Mouse (Mus musculus) ES-Bruce4 (cell line): ENCODE results near the gene Ube4b.
"Not testable (repeated sequence)": the region's sequence is repeated elsewhere in the genome, so short reads cannot be mapped to it uniquely, and the experiment has no call there.

ENCODE experiments used
- CTCF ChIP-seq: IDR thresholded peaks from one replicate; pipeline ENCODE4 v1.8.1; 2011; ENCODE audit warnings: low read depth, low read length
- EP300 ChIP-seq: IDR thresholded peaks from 2 replicates; pipeline ENCODE4 v1.6.1; 2011; ENCODE audit warnings: low read depth, low read length; ENCODE audit not compliant: insufficient read depth
- POLR2A ChIP-seq: IDR thresholded peaks from one replicate; pipeline ENCODE4 v1.8.1; 2011; ENCODE audit warnings: low read length; ENCODE audit not compliant: insufficient read depth

DNA sequence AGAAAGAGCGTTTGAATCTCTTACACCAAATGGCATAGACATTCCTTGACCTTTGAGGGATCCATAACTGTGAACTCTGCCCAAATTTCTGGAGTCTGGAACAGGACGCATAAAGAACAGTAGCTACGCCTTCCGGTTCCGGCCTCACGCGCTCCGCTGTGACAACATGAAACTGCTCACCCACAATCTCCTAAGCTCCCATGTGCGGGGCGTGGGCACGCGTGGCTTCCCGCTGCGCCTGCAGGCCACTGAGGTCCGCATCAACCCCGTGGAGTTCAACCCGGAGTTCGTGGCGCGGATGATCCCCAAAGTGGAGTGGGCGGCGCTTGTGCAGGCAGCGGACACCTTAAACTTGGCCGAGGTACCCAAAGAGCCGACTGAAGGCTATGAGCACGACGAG lies 30.6 kb upstream of the Ube4b start:
- TF ChIP-seq CTCF, POLR2A, EP300: not testable (repeated sequence)
